Mouse (Mus musculus): ENCODE data around the gene Lsm10. TPM values are rescaled to one million over a fixed set of nuclear protein-coding genes. Genes with fewer than 3 reads are reported as not detected.

Lsm10 gene
- polyA plus RNA-seq (2011; ENCODE audit: insufficient read depth, insufficient read length, low replicate concordance, missing spikeins) = 6.6 and 21.2 TPM in 2 replicates

DNA sequence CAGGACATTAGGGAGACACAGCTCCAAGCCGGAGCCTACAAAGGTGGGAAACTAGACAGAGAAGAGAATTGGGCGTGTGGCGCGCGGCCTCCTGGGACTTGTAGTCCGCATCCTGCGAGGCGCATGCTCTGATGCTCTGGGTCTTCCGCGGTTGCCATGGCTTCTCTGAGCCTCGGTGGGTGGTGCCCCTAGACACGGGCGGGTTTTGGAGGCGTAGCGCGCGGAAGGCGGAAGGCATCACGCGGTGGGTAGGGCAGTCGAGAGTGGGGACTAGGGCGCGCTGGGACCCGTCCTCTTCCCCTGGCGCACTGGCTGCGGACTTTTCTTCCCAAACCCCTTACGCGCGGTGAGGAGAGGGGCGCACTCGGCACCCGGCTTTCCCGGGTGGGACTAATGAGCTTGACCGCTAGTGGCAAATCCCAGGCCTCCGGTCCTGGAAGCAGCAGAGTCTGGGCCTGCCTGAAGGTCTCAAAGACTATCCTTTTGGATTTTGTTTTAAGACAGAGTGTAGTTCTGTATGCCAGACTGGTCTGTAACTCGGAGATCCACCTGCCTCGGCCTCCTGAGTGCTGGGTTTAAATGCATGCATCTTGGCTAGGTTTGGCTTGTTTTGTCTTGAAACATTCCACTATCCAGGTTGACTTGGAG lies at the start of gene Lsm10:
Lsm10 (plus strand) TSS at position 160 of the 648 bp plus-strand sequence.
- peaks cover 2% of the 10 kb centered on the region; the same call in 1 of the 2 replicates for H3K4me1 ChIP-seq (ENCODE audit: control insufficient read depth, insufficient read depth, low read length)
- H3K4me3 ChIP-seq (replicated peaks; ENCODE audit: control insufficient read depth, low read depth, low read length) = peak within 1 kb of the TSS; percentile 73
- peak within 1 kb of the TSS; percentile 68 for H3K27ac ChIP-seq (ENCODE audit: control insufficient read depth, insufficient read depth, low read depth, low read length, poor library complexity)
- WGBS = under 1% methylated on average over 37 of the region's 37 CpGs
- TF ChIP-seq CTCF (IDR thresholded peaks at IDR 0.05; ENCODE audit: control insufficient read depth, insufficient read depth, low read length) (peak; percentile 11; the same call in 1 of the 2 replicates), POLR2A (IDR thresholded peaks at IDR 0.05; ENCODE audit: borderline replicate concordance, control insufficient read depth, low read depth, low read length) (peak; percentile 92; the same call in 1 of the 2 replicates)

DNA sequence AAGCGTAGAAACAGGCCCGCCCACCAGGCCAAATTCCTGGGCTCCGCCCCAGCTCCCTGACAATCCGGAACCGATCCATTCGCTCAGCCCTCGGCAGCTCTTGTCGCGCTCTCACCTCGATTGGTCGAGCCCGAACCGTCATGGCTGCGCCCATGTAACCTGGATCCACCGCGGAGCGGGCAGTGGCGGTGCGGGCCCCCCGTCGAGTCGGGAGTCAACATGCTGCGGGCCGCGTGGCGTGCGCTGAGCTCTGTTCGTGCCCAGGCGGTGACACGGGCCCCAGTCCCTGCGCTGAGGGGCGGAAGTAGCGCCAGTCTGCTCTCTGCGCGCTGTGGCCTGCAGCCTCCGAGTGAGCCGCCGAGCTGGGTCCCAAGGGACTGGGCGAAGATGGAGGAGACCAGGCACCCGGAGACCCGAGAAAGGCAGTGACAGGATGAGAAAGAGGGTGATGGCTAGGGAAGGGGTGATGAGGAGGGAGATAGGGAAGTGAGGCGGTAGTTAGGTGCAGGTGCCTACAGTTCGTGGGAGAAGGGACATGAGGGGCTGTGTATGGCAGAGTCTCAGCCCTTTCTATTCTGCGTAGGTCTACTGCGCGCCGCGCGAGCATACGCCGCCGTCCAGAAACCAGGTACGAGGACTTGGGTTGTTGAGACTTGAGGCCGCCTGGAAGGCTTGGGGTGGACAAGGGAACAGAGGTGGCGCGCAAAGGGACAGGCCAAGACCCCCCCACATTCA lies 49.4 kb upstream of the Lsm10 start, which contains the start of gene Mrps15:
Mrps15 (plus strand) TSS at position 75 of the 735 bp plus-strand sequence.
- Histone ChIP-seq H3K4me1 (ENCODE audit: control insufficient read depth, insufficient read depth, low read length) (no peaks in the 10 kb centered on the region; the same call in 1 of the 2 replicates), H3K4me3 (replicated peaks; ENCODE audit: control insufficient read depth, low read depth, low read length) (peak within 1 kb of the TSS; percentile 97), H3K27ac (ENCODE audit: control insufficient read depth, insufficient read depth, low read depth, low read length, poor library complexity) (peak within 1 kb of the TSS; percentile 83)
- 1% methylated on average over 56 of the region's 56 CpGs for WGBS
- TF ChIP-seq CTCF (IDR thresholded peaks at IDR 0.05; ENCODE audit: control insufficient read depth, insufficient read depth, low read length) (no peak), POLR2A (IDR thresholded peaks at IDR 0.05; ENCODE audit: borderline replicate concordance, control insufficient read depth, low read depth, low read length) (peak; percentile 61; the same call in 1 of the 2 replicates)

- H3K4me1 ChIP-seq (ENCODE audit: control insufficient read depth, insufficient read depth, low read length) = no peaks in the 10 kb centered on the region; the same call in 1 of the 2 replicates
- no peak for TF ChIP-seq CTCF (IDR thresholded peaks at IDR 0.05; ENCODE audit: control insufficient read depth, insufficient read depth, low read length)
- TF ChIP-seq POLR2A (IDR thresholded peaks at IDR 0.05; ENCODE audit: borderline replicate concordance, control insufficient read depth, low read depth, low read length) = no peak
- WGBS = 56% methylated on average over 7 of the region's 7 CpGs
- no peak overlapping the region for H3K27ac ChIP-seq (ENCODE audit: control insufficient read depth, insufficient read depth, low read depth, low read length, poor library complexity)
- H3K4me3 ChIP-seq (replicated peaks; ENCODE audit: control insufficient read depth, low read depth, low read length) = no peak overlapping the region
Observed at GRCm38 (mm10) chr4:126051617-126052016, 44.8 kb upstream of the Lsm10 start.

DNA sequence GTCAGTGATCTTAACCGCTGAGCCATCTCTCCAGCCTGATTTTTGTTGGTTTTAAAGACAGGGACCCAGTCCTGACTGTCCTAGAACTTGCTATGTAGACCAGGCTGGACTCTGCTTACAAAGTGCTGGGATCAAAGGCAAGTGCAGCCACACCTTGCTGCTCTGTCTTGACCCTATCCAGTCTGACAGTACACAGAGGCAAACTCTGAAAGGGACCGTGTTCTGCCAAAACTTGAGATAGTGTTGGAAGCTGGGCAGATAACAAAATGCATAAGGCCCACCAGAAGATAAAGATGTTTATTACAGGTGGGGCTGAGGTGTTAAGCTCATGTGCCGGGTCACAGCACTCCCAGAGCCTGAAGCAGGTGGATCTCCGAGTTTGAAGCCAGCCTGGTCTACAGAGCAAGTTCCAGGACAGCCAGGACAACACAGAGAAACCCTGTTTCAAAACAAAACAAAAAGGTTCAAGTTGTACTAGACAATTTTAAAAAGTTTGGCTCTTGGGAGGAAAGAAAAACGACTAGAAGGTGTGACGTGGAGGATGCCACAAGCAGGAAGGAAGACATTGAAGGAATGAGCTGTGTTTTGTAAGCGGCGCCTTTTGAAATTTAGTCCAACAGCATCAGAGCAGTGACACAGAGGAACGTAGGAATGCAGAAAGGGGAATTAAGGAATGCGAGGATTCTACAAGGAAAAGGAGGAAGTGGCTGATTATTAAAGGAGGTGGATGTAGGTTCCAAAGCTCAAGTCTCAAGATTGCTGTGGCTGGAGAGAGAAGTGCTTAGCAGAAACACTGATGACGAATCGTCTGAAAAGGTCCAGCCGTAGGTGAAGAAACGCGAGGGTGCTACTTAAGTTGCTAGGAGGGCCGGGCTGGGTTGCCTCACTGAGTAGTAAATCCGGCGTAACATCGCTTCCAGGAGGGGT lies 39.0 kb upstream of the Lsm10 start:
- Histone ChIP-seq H3K4me3 (replicated peaks; ENCODE audit: control insufficient read depth, low read depth, low read length) (peak overlapping the region; percentile 72), H3K4me1 (ENCODE audit: control insufficient read depth, insufficient read depth, low read length) (no peaks in the 10 kb centered on the region; the same call in 1 of the 2 replicates), H3K27ac (ENCODE audit: control insufficient read depth, insufficient read depth, low read depth, low read length, poor library complexity) (peak overlapping the region; percentile 74)
- WGBS = 11% methylated on average over 19 of the region's 19 CpGs
- TF ChIP-seq CTCF (IDR thresholded peaks at IDR 0.05; ENCODE audit: control insufficient read depth, insufficient read depth, low read length) (no peak), POLR2A (IDR thresholded peaks at IDR 0.05; ENCODE audit: borderline replicate concordance, control insufficient read depth, low read depth, low read length) (no peak)

DNA sequence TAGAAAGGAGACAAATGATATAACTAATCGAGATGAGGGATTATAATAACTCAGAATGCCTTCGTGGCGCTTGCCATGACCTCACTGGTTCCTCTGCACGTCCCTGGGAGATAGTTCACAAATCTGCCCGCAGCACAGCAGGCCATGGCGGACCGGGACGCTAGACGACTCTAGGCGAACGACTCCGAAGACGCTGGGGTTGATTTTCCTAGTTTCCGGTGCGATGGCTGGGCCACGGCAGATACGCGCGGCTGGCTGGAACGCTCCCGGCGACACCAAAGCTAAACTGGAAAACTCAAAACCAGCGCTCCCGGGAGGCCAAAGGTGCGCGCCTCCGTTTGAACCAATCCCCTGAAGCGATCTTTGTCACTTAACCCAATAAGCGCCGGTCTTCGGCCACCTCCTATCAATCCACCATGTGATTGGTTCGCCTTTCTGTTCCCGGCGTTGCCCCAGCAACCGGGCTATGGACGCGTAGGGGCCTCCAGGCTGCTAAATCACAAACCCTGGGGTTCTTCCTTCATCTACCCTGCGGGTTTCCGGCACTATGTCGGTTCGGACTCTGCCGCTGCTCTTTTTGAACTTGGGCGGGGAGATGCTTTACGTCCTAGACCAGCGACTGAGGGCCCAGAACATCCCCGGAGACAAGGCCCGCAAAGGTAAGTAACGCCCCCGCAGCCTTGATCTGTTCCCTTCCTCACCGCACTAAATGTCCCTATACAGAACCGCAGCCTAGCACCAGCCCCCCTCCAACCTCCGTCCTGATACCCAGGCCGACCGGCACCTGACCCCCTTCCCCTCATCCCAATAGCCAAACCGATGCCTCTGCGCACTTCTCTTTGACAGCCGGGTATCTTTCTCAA lies 38.1 kb upstream of the Lsm10 start, which contains the start of gene Oscp1:
Oscp1 (plus strand) TSS at position 432 of the 863 bp plus-strand sequence.
- H3K27ac ChIP-seq (ENCODE audit: control insufficient read depth, insufficient read depth, low read depth, low read length, poor library complexity) = peak within 1 kb of the TSS; percentile 74
- peak within 1 kb of the TSS; percentile 72 for H3K4me3 ChIP-seq (replicated peaks; ENCODE audit: control insufficient read depth, low read depth, low read length)
- 2% methylated on average over 57 of the region's 57 CpGs for WGBS
- TF ChIP-seq POLR2A (IDR thresholded peaks at IDR 0.05; ENCODE audit: borderline replicate concordance, control insufficient read depth, low read depth, low read length) (peak; percentile 39; the same call in 1 of the 2 replicates), CTCF (IDR thresholded peaks at IDR 0.05; ENCODE audit: control insufficient read depth, insufficient read depth, low read length) (no peak)
- no peaks in the 10 kb centered on the region; the same call in 1 of the 2 replicates for H3K4me1 ChIP-seq (ENCODE audit: control insufficient read depth, insufficient read depth, low read length)

GRCm38 (mm10) chr4:126058997-126059362 lies 37.4 kb upstream of the Lsm10 start:
- WGBS = 51% methylated on average over 9 of the region's 9 CpGs
- H3K4me1 ChIP-seq (ENCODE audit: control insufficient read depth, insufficient read depth, low read length) = no peaks in the 10 kb centered on the region; the same call in 1 of the 2 replicates
- H3K4me3 ChIP-seq (replicated peaks; ENCODE audit: control insufficient read depth, low read depth, low read length) = peak overlapping the region; percentile 72
- TF ChIP-seq POLR2A (IDR thresholded peaks at IDR 0.05; ENCODE audit: borderline replicate concordance, control insufficient read depth, low read depth, low read length) (no peak), CTCF (IDR thresholded peaks at IDR 0.05; ENCODE audit: control insufficient read depth, insufficient read depth, low read length) (no peak)
- no peak overlapping the region for H3K27ac ChIP-seq (ENCODE audit: control insufficient read depth, insufficient read depth, low read depth, low read length, poor library complexity)

- Histone ChIP-seq H3K4me1 (ENCODE audit: control insufficient read depth, insufficient read depth, low read length) (peaks cover 6% of the 10 kb centered on the region), H3K27ac (ENCODE audit: control insufficient read depth, insufficient read depth, low read depth, low read length, poor library complexity) (peak overlapping the region; percentile 61; the same call in 1 of the 2 replicates), H3K4me3 (replicated peaks; ENCODE audit: control insufficient read depth, low read depth, low read length) (no peak overlapping the region)
- 21% methylated on average over 1 of the region's 1 CpGs for WGBS
- no peak for TF ChIP-seq POLR2A (IDR thresholded peaks at IDR 0.05; ENCODE audit: borderline replicate concordance, control insufficient read depth, low read depth, low read length)
- TF ChIP-seq CTCF (IDR thresholded peaks at IDR 0.05; ENCODE audit: control insufficient read depth, insufficient read depth, low read length) = no peak
Observed at GRCm38 (mm10) chr4:126062856-126063255, 33.6 kb upstream of the Lsm10 start.

Measured in bone marrow, adult 2 months (tissue).